Mouse (Mus musculus) neural tube, embryonic 14.5 days (tissue): ENCODE measurements at regions not wholly inside any gene's neighbourhood (a gene's known extent, or its start where the extent isn't known, plus 50 kb on each side); places are given as distances from the start of the nearest gene placed in this dataset.

ENCODE experiments used
- ATAC-seq: fragments of 200-750 bp; cut with Nextera tagmentation; 2 replicates; pipeline ENCODE4 v1.8.0; 2017; ENCODE audit warnings: low read depth, mild to moderate bottlenecking, moderate TSS enrichment, moderate library complexity
- H3K27ac ChIP-seq: fragments of 300-500 bp; sonication (generic); 2 replicates; pipeline ENCODE4 v1.5.1; 2014; ENCODE audit warnings: low read depth, mild to moderate bottlenecking, control low read depth, low read length, moderate library complexity, mixed read lengths
- H3K27me3 ChIP-seq: fragments of 300-500 bp; sonication (generic); 2 replicates; pipeline ENCODE4 v1.6.1; 2014; ENCODE audit warnings: low read length; ENCODE audit not compliant: control insufficient read depth, insufficient read depth
- H3K36me3 ChIP-seq: fragments of 300-500 bp; sonication (generic); 2 replicates; pipeline ENCODE4 v1.6.1; 2014; ENCODE audit warnings: low read length, mixed read lengths; ENCODE audit not compliant: control insufficient read depth, insufficient read depth
- H3K4me1 ChIP-seq: fragments of 300-500 bp; sonication (generic); 2 replicates; pipeline ENCODE4 v1.6.1; 2014; ENCODE audit warnings: low read length; ENCODE audit not compliant: control insufficient read depth, insufficient read depth
- H3K4me2 ChIP-seq: fragments of 300-500 bp; sonication (generic); 2 replicates; pipeline ENCODE4 v1.6.1; 2014; ENCODE audit warnings: mild to moderate bottlenecking, low read depth, low read length, control low read depth
- H3K4me3 ChIP-seq: fragments of 300-500 bp; sonication (generic); 2 replicates; pipeline ENCODE4 v1.5.1; 2014; ENCODE audit warnings: low read depth, low read length, control low read depth, mixed read lengths
- H3K9ac ChIP-seq: fragments of 300-500 bp; sonication (generic); replicated peaks from 2 replicates; pipeline ENCODE4 v1.6.1; 2014; ENCODE audit warnings: low read depth, mild to moderate bottlenecking, control low read depth, low read length, mixed read lengths
- H3K9me3 ChIP-seq: fragments of 300-500 bp; sonication (generic); 2 replicates; pipeline ENCODE4 v1.6.1; 2016; ENCODE audit warnings: low read length; ENCODE audit not compliant: control insufficient read depth
- WGBS: fragments of 180-500 bp; shearing (Covaris S2); extraction: QIAGEN DNeasy Blood & Tissue Kit; methylation state at CpG from one replicate; pipeline ENCODE4 v1.1.7; 2014; 5-methylcytosine and 5-hydroxymethylcytosine counted together

DNA sequence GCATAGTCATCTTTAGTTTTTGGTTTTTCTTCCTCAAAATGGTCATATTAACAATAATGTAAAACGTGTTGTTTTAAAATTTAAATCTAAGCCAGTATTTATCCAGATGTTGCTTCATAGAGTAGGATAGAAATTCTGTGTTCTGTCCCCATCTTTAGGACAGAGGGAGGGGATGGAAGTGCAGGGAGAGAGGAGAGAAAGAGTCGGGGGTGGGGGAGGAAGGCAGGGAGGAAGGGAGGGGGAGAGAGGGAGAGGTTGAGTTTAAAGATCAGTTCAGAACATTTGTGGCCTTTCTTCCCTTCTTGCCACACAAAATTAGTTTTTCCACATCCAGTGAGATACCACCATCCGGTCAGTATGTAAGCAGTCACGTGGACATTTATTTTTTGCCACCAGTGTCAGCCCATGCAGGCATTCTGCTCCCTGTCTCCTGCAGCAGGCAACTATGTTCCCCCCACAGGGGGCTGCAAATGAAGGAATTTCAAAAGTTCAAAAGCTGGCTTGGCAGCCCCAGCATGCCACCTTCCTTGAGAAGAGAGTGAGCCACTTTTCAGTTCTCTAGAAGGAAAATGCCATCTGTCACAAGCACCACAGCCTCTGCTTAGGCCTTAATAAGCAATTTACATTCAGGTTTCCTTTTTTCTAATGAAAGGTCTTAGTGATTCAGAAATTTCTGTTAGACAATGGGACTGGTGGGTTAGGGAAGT is 137.7 kb upstream of the Trpc4 start:
- no peak overlapping the region for H3K9ac ChIP-seq
- H3K36me3 ChIP-seq: no peaks in the 10 kb centered on the region
- no peak overlapping the region for H3K27ac ChIP-seq
- no peaks in the 10 kb centered on the region for H3K4me1 ChIP-seq
- WGBS: 25% methylated on average over 4 of the region's 4 CpGs
- no peak overlapping the region for H3K4me3 ChIP-seq
- H3K27me3 ChIP-seq: no peaks in the 10 kb centered on the region
- H3K4me2 ChIP-seq: no peak overlapping the region
- ATAC-seq: peak; percentile 58; the same call in 1 of the 2 replicates
- no peaks in the 10 kb centered on the region for H3K9me3 ChIP-seq

DNA sequence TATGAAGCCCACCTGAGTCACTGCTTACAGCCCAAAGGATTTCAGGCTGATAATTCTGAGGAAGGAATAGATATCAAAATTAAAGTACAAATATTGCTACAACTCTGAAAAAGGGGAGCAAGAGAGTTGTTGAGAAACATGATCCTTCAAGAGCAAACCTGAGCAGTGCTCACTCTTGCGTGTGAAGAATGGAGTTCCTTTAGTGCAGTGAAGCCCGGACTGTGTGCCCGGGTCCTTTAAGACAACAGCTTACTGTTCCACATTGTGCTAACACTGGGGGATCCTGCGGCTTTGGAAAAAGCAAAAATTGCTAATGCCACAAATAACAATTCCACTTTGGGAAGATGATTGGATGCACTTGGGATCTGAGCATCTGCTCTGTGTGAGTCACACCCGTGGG is 139.0 kb upstream of the Trpc4 start:
- Histone ChIP-seq H3K9ac (no peak overlapping the region), H3K4me1 (no peaks in the 10 kb centered on the region), H3K9me3 (no peaks in the 10 kb centered on the region), H3K4me2 (no peak overlapping the region), H3K27me3 (no peaks in the 10 kb centered on the region), H3K27ac (no peak overlapping the region), H3K36me3 (no peaks in the 10 kb centered on the region), H3K4me3 (no peak overlapping the region)
- 72% methylated on average over 5 of the region's 5 CpGs for WGBS
- no peak for ATAC-seq

DNA sequence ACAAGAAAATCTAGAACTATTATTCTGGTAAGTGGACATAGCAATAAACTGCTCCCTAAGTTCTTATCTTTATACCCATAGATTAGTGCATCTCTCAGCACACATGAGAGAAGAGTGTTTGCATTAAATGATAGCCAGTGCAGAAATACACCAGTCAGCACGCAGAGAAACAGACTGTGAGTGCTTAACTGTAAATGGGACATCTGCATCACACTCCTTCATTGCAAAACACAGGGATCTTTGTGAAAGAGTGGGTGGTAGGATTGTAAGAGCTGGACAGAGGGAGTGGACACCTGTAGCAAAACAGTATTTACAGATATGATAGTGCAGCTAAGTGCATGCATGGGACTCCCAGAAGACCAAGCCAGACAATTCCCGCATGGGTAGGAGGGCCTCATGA is 144.8 kb upstream of the Trpc4 start:
- no peak for ATAC-seq
- WGBS: 94% methylated on average over 2 of the region's 2 CpGs
- H3K4me2 ChIP-seq: no peak overlapping the region
- no peak overlapping the region for H3K4me3 ChIP-seq
- H3K27ac ChIP-seq: no peak overlapping the region
- H3K9me3 ChIP-seq: no peaks in the 10 kb centered on the region
- H3K36me3 ChIP-seq: no peaks in the 10 kb centered on the region
- no peaks in the 10 kb centered on the region for H3K27me3 ChIP-seq
- H3K4me1 ChIP-seq: no peaks in the 10 kb centered on the region
- H3K9ac ChIP-seq: no peak overlapping the region

DNA sequence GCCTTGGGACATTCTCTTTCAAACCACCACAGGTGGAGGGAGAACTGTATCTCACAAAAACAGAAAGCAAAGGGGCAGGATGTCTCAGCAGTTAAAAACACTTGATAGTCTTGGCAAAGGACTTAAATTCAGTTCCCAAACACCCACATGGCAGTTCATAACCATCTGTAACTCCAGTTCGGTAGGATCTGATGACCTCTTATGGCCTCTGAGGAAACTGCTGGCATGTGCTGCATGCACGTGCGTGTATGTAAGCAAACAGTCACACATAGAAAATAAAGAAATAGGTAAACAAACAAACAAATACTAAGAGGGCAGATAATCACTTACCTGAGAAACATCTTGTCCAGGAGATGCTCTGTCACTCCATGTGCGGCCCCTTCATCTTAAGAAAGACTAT is 129.4 kb upstream of the Ufm1 start:
- Histone ChIP-seq H3K36me3 (no peaks in the 10 kb centered on the region), H3K27ac (no peak overlapping the region), H3K4me3 (no peak overlapping the region), H3K4me1 (no peaks in the 10 kb centered on the region), H3K27me3 (no peaks in the 10 kb centered on the region), H3K4me2 (no peak overlapping the region), H3K9ac (no peak overlapping the region), H3K9me3 (no peaks in the 10 kb centered on the region)
- no peak for ATAC-seq
- 90% methylated on average over 4 of the region's 4 CpGs for WGBS

DNA sequence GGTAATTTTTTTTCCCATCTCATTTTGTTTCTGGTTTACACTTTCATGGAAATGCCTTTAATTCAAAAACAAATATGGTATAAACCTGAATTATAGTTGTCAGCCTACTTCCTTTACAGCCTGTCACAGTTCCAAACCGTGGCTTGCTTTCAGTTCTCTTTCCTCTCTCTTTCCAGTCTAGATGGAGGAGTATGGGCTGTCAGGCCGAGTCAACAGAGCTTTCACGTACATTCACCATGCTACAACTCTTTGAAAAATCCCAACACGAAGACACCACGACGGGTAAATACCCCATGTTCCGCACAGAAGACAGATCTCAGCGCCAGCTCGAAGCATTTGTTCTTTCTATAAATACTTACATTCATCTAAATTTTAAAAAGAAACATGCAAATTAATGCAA is 125.2 kb upstream of the Ufm1 start:
- no peaks in the 10 kb centered on the region for H3K4me1 ChIP-seq
- no peak overlapping the region for H3K9ac ChIP-seq
- H3K4me3 ChIP-seq: no peak overlapping the region
- no peaks in the 10 kb centered on the region for H3K27me3 ChIP-seq
- ATAC-seq: no peak
- H3K9me3 ChIP-seq: no peaks in the 10 kb centered on the region
- no peak overlapping the region for H3K4me2 ChIP-seq
- H3K27ac ChIP-seq: no peak overlapping the region
- no peaks in the 10 kb centered on the region for H3K36me3 ChIP-seq
- WGBS: 89% methylated on average over 9 of the region's 9 CpGs

DNA sequence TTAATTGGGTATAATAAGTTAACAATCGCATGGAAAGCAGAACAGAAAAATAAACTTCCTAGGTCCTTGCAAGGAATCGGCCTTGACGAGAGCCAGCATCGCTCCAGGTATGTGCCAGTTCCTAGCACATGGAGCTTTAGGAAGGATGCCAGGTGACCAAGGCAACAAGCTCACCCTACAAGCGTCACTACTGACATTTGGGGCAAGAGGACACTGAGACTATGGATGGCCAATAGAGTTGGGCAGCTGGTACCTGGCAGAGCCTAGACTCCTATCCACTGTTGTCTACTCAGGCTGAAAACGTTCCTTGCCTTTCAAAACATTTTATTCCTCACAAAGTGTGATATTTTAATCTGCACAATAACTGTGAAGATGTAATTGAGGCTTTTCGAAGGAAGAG is 124.6 kb upstream of the Ufm1 start:
- H3K4me2 ChIP-seq: no peak overlapping the region
- no peaks in the 10 kb centered on the region for H3K36me3 ChIP-seq
- H3K4me3 ChIP-seq: no peak overlapping the region
- H3K9me3 ChIP-seq: no peaks in the 10 kb centered on the region
- WGBS: 92% methylated on average over 7 of the region's 7 CpGs
- H3K27me3 ChIP-seq: no peaks in the 10 kb centered on the region
- no peak overlapping the region for H3K9ac ChIP-seq
- H3K27ac ChIP-seq: no peak overlapping the region
- no peak for ATAC-seq
- no peaks in the 10 kb centered on the region for H3K4me1 ChIP-seq

DNA sequence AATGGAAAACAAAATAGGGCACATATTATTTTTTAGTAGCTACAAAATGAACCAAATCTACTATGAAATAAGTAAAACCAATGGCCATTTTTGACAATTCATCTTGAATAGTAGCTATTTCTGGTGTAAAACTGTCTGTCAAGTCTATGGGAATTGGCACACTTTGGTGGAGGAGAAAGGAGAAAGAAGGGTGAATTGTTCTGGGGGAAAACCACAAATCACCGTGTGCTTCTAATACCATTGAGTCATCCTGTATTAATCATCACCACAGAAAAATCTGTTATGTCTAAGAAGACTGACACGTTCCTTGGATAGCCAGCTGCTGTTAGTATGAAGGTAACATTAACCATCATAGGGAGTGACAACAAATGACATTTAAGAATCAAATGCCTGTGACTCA is 123.7 kb upstream of the Ufm1 start:
- Histone ChIP-seq H3K27me3 (no peaks in the 10 kb centered on the region), H3K36me3 (no peaks in the 10 kb centered on the region), H3K4me2 (no peak overlapping the region), H3K4me3 (no peak overlapping the region), H3K27ac (no peak overlapping the region), H3K9me3 (no peaks in the 10 kb centered on the region), H3K9ac (no peak overlapping the region), H3K4me1 (no peaks in the 10 kb centered on the region)
- WGBS: 85% methylated on average over 2 of the region's 2 CpGs
- ATAC-seq: no peak

DNA sequence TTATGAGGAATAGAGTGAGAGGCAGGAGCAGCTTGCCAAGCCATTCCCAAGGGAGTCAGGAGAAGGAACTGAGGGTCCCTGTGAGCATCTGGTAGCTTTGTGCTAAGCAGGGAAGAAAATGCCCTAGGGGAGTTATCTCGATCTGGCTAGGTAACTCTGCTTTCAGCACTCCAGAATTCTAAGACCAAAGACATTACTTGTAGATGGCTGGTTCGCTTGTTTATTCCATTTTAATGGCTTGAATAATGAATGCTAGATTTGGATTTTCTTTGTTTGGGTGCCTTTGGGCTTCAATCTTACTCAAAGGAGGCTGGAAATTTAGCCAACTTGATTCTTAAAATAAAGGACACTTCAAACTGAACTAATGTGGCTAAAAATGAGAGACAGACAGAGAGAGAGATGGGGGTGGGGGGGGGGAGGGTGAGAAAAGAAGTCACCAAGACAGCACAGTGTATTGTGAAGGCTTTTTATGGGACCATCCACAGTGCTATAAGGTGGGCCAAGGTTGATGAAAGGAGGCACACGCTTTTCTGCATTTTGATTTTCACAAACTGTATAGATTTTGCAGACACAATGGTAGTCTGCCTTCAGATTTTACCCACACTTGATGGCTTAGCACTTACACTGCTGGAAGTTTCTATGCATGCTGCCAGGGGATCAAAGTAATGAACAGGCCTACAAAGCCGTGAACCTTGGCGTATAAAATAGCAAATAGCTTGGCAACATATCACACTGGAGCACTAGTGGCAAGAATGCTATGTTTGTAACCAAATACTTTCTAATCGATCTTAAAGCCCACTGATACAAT is 121.3 kb upstream of the Ufm1 start:
- Histone ChIP-seq H3K27ac (no peak overlapping the region), H3K4me2 (no peak overlapping the region), H3K9ac (no peak overlapping the region), H3K4me3 (no peak overlapping the region), H3K27me3 (no peaks in the 10 kb centered on the region), H3K36me3 (no peaks in the 10 kb centered on the region), H3K4me1 (no peaks in the 10 kb centered on the region), H3K9me3 (no peaks in the 10 kb centered on the region)
- no peak for ATAC-seq
- WGBS: 85% methylated on average over 6 of the region's 6 CpGs

DNA sequence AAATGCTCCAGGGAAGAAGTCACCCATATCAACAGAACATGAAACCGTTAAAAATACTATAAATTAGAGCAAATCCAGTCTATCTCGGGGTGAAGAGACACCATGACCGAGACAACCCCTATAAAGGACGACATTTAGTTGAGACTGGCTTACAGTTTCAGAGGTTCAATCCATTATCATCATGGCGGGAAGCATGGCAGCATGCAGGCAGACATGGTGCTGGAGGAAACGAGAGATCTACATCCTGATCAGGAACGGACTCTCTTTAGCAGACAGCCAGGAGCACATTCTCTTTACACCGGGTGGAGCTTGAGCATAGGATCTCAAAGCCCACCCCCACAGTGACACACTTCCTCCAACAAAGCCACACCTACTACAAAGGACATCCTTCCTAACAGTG is 118.7 kb upstream of the Ufm1 start:
- no peak for ATAC-seq
- H3K27me3 ChIP-seq: no peaks in the 10 kb centered on the region
- no peak overlapping the region for H3K9ac ChIP-seq
- H3K9me3 ChIP-seq: no peaks in the 10 kb centered on the region
- no peak overlapping the region for H3K27ac ChIP-seq
- no peak overlapping the region for H3K4me2 ChIP-seq
- H3K4me1 ChIP-seq: no peaks in the 10 kb centered on the region
- WGBS: 94% methylated on average over 8 of the region's 8 CpGs
- H3K36me3 ChIP-seq: no peaks in the 10 kb centered on the region
- no peak overlapping the region for H3K4me3 ChIP-seq
